Mouse (Mus musculus) C2C12 (cell line): ENCODE results near the gene Sorcs2.

Experiments
- CEBPB ChIP-seq: IDR thresholded peaks from one replicate; pipeline ENCODE4 v1.6.1; 2011; ENCODE audit warnings: low read depth, mild to moderate bottlenecking, control low read depth, moderate library complexity
- CTCF ChIP-seq: IDR thresholded peaks from one replicate; pipeline ENCODE4 v1.5.1; 2011; ENCODE audit not compliant: control insufficient read depth, insufficient read depth, insufficient read length
- MAX ChIP-seq: IDR thresholded peaks from one replicate; pipeline ENCODE4 v1.6.1; 2011; ENCODE audit warnings: mild to moderate bottlenecking, control low read depth
- MYOD1 ChIP-seq: IDR thresholded peaks from one replicate; pipeline ENCODE4 v1.6.1; 2011; ENCODE audit warnings: low read depth; ENCODE audit not compliant: control insufficient read depth, insufficient read length
- MYOG ChIP-seq: IDR thresholded peaks from one replicate; pipeline ENCODE4 v1.6.1; 2011; ENCODE audit not compliant: control insufficient read depth, insufficient read length; ENCODE audit errors: extremely low read depth
- USF1 ChIP-seq: IDR thresholded peaks from one replicate; pipeline ENCODE4 v1.6.1; 2011; ENCODE audit warnings: low read depth, mild to moderate bottlenecking, control low read depth, moderate library complexity

DNA sequence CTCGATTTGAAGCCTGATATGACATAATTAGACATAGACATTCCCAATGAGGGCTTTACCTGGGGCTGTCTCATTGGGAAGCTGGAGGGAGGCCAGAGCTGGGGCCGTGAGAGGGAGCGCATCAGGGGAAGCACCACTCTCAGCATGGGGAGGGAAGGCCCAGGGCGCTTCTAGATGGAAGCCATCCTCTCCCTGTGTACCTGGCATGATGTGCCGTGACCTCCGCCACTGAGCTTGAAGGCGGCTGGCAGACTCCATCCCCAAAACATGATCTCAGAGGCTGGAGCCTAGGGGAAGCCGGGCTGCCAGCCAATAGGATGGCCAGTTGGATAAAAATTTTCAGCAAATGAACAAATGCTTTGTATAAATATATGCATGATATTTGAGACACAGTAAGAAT is 301.9 kb downstream of the Sorcs2 start:
- TF ChIP-seq CEBPB = no peak
- TF ChIP-seq USF1 = no peak
- TF ChIP-seq CTCF = no peak
- TF ChIP-seq MYOG = no peak
- no peak for TF ChIP-seq MAX
- TF ChIP-seq MYOD1 = no peak
